ENCODE assay signal across 37 mouse cellular contexts in the genomic region with DNA sequence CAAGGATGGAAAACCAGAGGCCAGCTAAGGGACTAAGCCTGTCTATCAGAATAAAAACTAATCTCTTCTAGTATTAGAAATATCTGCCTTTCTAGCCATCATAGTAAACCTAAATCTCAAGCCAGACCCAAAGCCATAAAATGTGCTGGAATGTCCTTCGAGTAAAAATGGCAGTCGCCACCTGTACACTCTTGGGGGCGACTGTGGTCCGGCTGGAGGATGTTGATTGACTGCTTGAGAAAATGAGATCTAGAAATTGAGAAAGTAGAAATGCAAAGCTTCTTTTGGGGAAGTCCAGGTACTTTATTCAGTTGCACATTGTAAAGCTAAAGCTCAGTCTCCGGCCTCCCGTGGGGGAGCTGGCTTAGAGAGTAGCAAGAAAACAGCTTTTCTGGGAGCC. TPM values are rescaled to one million over a fixed set of nuclear protein-coding genes. Genes with fewer than 3 reads are reported as not detected.
"Had no signal": no experiment of that assay in that cellular context is flagged by ENCODE, and none has a peak within 500 bp of the region (broad histone marks: within the 10 kb centered on the region; RNA-seq: fewer than 3 reads in every experiment).

No protein-coding gene starts in this region.

- H3K9ac ChIP-seq: heart, embryonic 12.5 days; heart, embryonic 13.5 days; heart, embryonic 15.5 days; hindbrain, embryonic 12.5 days; hindbrain, embryonic 13.5 days; hindbrain, embryonic 14.5 days; hindbrain, embryonic 15.5 days; intestine, embryonic 15.5 days; kidney, embryonic 15.5 days had no signal

- ATAC-seq: hindbrain, postnatal 0 days; inflammation-experienced regulatory T-cells, adult 6 months; intestine, embryonic 15.5 days; intestine, embryonic 16.5 days; intestine, postnatal 0 days had no signal

- H3K4me3 ChIP-seq: heart, embryonic 10.5 days; heart, embryonic 12.5 days; heart, embryonic 13.5 days; heart, embryonic 15.5 days; hindbrain, embryonic 10.5 days; hindbrain, embryonic 12.5 days; hindbrain, embryonic 13.5 days; hindbrain, embryonic 15.5 days; intestine, embryonic 15.5 days; kidney, embryonic 15.5 days; layer of hippocampus, adult 2 months; left cerebral cortex, adult 2 months had no signal

- H3K4me2 ChIP-seq: heart, embryonic 11.5 days; heart, embryonic 12.5 days; heart, embryonic 13.5 days; heart, embryonic 15.5 days; hindbrain, embryonic 12.5 days; hindbrain, embryonic 13.5 days; hindbrain, embryonic 14.5 days; hindbrain, embryonic 15.5 days; intestine, embryonic 15.5 days; kidney, embryonic 15.5 days had no signal

- H3K36me3 ChIP-seq: heart, embryonic 10.5 days; heart, embryonic 12.5 days; heart, embryonic 13.5 days; heart, embryonic 15.5 days; hindbrain, embryonic 10.5 days; hindbrain, embryonic 12.5 days; hindbrain, embryonic 13.5 days; hindbrain, embryonic 15.5 days; intestine, embryonic 15.5 days; kidney, embryonic 15.5 days had no signal

- DNase-seq: heart, postnatal 10 days; heart, postnatal 36 days; heart, postnatal 4 days; kidney, adult 18-20 months; kidney, adult 2 months; kidney, postnatal 10 days; kidney, postnatal 14 days; kidney, postnatal 25 days; kidney, postnatal 36 days; kidney, postnatal 4 days; layer of hippocampus, adult 9-11 months; layer of hippocampus, postnatal 36 days had no signal

- H3K4me1 ChIP-seq: heart, embryonic 10.5 days; heart, embryonic 12.5 days; heart, embryonic 13.5 days; heart, embryonic 15.5 days; hindbrain, embryonic 10.5 days; hindbrain, embryonic 12.5 days; hindbrain, embryonic 13.5 days; hindbrain, embryonic 15.5 days; intestine, embryonic 15.5 days; kidney, embryonic 15.5 days had no signal

- H3K27me3 ChIP-seq: heart, embryonic 12.5 days; heart, embryonic 13.5 days; heart, embryonic 15.5 days; hindbrain, embryonic 12.5 days; hindbrain, embryonic 13.5 days; hindbrain, embryonic 15.5 days; intestine, embryonic 15.5 days; kidney, embryonic 15.5 days had no signal

- H3K9me3 ChIP-seq: heart, embryonic 10.5 days; heart, embryonic 15.5 days; hindbrain, embryonic 12.5 days; hindbrain, embryonic 13.5 days; hindbrain, embryonic 15.5 days; intestine, embryonic 15.5 days; kidney, embryonic 15.5 days had no signal

- H3K27ac ChIP-seq: heart, embryonic 10.5 days; heart, embryonic 13.5 days; heart, embryonic 15.5 days; hindbrain, embryonic 10.5 days; hindbrain, embryonic 12.5 days; hindbrain, embryonic 13.5 days; hindbrain, embryonic 14.5 days; hindbrain, embryonic 15.5 days; hindbrain, postnatal 0 days; intestine, embryonic 15.5 days; kidney, embryonic 15.5 days; kidney, postnatal 0 days; layer of hippocampus, adult 2 months; left cerebral cortex, adult 2 months had no signal

RNA-seq across cellular contexts. Expression of a gene that starts 18.5 kb away (rescaled TPM):
- total RNA-seq: heart, postnatal 25 days; heart, postnatal 36 days; heart, postnatal 4 days; hematopoietic stem cell, adult 5-6 weeks had no signal
- polyA plus RNA-seq: heart, embryonic 10.5 days; heart, embryonic 11.5 days; heart, embryonic 12.5 days; heart, embryonic 13.5 days; heart, embryonic 14.5 days; heart, embryonic 15.5 days; heart, embryonic 16.5 days; hindbrain, embryonic 10.5 days; hindbrain, embryonic 11.5 days; intestine, embryonic 15.5 days; intestine, embryonic 16.5 days; intestine, postnatal 0 days; large intestine, adult 2 months had no signal
